Mouse (Mus musculus): ENCODE measurements around the gene Syt14.

Syt14 gene

DNA sequence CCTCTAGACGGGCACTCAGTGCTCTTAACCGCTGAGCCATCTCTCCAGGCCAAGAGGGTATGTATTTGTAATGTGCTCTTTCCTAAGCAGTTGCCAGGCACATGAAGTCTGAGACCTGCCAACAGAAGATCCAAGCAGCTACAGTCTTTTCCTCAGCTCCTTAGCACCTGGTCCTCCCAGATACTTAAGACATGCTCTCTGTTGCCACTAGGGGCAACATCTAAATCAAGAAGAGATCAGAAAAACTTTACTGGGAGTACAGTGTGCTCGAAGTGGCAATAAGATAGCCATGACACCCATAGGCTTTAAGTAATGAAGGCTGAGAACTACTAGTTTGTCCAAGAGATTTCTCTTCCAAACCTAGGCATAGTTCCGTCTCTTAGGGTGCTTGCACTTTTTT is 155.4 kb downstream of the Syt14 start:
- ATAC-seq (ENCODE audit: insufficient number of reproducible peaks, low FRiP score, low TSS enrichment) = no peak

- ATAC-seq (ENCODE audit: insufficient number of reproducible peaks, low FRiP score, low TSS enrichment) = no peak
These were observed 156.4 kb downstream of the Syt14 start for GRCm38 (mm10) chr1:192879086-192879580.

DNA sequence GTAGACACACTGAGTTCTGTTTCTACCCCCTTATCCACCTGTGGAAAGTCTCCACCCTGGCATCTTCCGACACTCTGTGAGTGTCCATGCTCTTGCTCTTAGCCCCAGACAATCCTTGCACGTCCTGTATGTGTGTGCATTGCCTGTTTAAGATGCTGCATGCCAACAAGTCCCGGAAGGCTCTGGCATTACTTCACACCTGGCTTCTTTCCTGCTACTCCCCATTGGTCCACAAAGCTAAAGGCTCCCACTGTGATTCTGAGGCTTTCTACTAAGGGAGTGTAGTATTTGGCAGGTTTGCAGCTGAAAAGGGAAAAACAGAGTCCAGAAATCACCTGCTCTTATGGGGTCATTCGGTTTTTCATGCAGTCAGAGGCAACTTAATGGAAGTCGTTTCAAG is 162.7 kb downstream of the Syt14 start:
- ATAC-seq (ENCODE audit: insufficient number of reproducible peaks, low FRiP score, low TSS enrichment) = peak; percentile 61; the same call in 1 of the 2 replicates

DNA sequence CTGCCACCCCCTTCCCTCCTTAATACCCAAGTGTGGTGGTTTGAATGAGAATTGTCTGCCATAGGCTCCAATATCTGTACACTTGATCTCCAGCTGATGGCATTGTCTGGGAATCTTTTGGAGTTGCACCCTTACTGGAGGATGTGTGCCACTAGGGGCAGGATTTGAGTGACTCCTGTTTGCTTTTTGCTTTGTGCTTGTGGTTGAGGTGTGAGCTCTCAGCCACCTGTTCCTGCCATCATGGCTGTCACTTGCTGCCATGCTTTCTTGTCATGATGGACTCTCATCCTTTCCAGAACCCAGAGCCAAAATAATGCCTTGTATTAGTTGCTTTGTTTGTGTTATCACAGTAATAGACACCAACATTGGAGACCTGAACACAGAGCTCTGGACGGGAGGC is 165.8 kb downstream of the Syt14 start:
- no peak for ATAC-seq (ENCODE audit: insufficient number of reproducible peaks, low FRiP score, low TSS enrichment)

DNA sequence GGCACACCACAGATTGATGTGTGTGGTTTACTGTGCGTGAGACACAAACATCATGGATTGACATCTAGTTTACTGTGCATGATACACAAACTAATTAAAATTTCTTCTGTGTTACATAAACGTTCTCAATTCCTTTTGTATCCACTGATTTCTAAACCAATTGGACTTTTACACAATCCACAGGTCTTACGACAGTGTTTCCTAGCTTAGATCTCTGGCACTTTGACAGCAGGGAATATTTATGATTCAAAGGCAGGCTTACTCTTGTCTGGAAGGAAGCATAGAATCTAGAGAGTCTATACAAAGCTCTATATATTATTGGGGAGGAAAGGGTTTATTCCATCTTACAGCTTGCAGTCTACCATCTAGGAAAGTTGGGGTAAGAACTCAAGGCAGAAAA is 171.1 kb downstream of the Syt14 start:
- no peak for ATAC-seq (ENCODE audit: insufficient number of reproducible peaks, low FRiP score, low TSS enrichment)

DNA sequence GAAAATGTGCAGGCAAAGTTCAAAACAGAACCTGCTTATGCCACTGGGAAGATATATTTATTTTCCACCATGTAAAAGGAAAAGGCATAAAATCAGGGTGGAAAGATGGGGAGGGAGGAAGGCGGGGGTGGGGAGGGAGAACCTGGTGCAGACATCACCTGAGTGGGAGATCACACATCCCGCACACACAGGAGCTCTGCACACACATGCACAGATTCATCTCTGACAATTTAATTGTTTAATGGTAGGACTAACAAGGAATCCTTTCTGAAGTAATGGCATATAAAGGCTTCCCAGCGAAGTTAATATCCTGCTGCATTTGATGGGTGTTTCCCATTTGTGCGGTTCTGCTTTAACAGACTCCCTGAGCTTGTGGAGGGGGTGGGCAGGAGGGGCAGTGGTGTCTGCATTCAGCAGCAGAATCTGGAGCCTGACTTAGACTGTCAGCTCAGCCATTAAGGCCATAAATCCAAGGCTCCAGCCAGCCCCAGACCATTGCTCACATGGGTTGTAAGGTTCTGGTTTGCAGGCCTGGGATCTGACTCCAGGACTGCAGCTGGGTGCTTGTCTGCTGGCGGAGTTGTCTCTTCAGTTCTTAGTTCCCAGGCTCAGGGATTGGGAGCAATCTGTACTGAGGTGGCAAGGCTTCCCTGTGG is 174.1 kb downstream of the Syt14 start:
- no peak for ATAC-seq (ENCODE audit: insufficient number of reproducible peaks, low FRiP score, low TSS enrichment)

GRCm38 (mm10) chr1:192860273-192860672 is 175.3 kb downstream of the Syt14 start:
- ATAC-seq (ENCODE audit: insufficient number of reproducible peaks, low FRiP score, low TSS enrichment) = no peak

- ATAC-seq (ENCODE audit: insufficient number of reproducible peaks, low FRiP score, low TSS enrichment) = no peak
These were observed 178.0 kb downstream of the Syt14 start for GRCm38 (mm10) chr1:192857582-192857981.

- ATAC-seq (ENCODE audit: insufficient number of reproducible peaks, low FRiP score, low TSS enrichment) = no peak
These were observed 178.6 kb downstream of the Syt14 start for GRCm38 (mm10) chr1:192856931-192857330.

DNA sequence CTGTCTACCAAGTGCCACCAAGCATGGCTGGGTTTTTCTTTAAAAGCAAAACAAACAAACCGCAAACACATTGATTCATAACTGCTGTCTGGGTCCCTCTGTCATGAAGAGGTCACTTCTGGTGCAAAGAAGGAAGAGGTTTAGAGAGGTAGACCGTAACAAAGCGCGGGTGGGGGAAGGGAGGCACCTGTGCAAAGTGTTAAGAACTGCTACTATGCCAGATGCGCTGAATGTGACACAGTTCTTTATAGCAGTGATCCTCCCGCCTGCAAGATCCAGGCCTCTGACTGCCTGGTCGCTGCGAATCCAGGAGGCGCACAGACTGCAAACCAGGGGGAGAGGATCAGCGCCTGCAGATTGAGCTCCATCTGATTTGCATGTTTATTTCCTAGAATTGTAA is 179.2 kb downstream of the Syt14 start:
- ATAC-seq (ENCODE audit: insufficient number of reproducible peaks, low FRiP score, low TSS enrichment) = no peak

DNA sequence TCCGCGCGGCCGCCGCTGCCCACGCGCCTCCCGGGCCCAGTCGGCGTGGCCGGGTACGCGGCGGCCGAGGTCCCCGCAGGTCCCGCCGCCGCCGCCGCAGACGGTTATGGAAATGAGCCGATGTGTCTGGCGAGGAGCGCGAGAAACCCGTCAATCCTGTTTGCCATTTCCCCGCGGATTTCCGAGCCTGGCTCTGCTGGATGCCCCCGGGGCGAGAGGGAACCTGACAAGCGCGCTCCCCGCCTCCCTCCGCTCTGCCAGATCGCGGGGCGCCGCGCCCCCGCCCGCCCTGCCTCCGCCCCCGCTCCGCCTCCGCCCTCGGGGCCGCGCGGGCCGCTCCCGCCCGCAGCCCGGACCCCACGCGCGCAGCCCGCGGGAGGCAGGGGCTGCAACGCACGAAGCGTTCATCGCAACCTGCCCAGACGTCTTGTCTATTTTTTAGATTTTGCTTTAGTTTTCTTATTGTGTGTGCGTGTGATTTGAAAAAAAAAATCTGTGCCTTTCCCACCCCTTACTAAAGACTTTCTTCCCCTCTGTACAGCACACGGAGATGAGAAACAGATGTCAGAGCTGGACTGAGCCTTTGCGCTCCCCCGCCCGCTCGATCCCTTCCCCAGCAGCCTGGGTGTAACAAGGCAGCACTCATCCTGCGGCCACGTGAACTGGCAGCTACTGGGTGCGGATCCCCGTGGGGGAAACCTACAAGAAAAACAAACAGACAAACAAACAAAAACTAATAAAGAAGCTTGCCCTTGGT is 179.9 kb downstream of the Syt14 start, which contains the start of gene Sertad4:
Gene Sertad4 (minus strand): TSS at position 283 of the 757 bp plus-strand sequence.
- peak; percentile 15; the same call in 1 of the 2 replicates for ATAC-seq (ENCODE audit: insufficient number of reproducible peaks, low FRiP score, low TSS enrichment)

DNA sequence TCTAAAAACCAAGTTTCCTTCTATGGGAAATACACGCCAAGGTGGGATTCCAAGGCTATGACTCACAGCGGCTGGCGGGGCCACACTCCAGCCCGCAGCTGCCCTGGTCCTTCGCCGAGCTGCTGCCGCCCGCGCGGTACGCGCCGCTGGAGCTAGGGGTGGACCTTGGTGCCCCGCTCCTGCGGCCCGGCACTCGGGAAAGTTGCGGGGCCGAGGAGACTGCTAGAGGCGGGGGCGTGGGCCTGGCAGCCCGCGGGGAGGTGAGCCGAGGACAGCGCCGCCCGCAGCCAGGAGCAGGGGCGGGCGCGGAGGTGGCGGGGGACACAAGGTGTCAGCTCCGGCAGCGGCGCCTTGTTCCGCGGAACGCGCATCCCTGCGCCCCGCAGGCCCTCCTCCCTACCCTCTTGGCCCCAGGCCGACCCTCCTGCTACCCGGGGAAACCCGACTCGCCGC is 180.7 kb downstream of the Syt14 start:
- ATAC-seq (ENCODE audit: insufficient number of reproducible peaks, low FRiP score, low TSS enrichment) = peak; percentile 33; the same call in 1 of the 2 replicates

DNA sequence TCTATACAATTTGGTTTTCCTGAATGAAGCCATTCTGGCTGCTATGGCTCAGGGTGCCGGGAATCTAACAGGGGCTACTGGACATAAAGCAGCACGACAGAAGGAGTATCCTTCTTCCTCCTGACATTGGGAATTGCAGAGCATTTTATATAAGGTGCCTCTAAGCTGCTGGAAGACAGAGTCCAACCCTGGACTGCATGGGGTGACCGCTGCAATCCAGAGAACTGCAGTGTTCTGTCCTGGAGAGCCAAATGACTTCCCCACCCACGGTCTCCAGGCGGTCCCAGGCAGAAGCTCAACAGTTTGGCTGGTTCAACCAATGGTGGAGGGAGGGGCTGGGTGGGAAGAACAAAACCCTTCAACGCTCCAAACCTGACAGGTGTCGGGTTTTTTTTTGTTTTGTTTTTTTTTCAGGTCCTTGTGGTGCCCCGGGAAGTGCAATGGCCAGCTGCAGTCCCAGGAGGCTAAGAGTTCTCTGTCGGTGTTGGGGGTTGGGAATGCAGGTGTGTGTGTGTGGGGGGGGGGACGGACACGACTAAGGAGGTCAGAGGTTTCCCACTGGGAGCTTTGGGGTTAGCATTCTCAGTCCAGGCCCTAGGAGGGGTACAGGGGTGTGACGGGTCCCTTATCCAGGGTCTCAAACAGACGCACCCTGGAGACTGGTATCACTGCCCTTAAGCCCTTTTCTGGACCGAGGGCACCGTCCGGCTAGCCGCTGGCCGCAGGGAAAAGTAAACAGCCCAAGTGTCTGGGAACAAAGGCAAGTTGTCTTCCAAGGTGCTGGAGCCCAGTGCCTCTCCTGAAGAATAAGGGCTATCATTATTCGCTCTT is 181.4 kb downstream of the Syt14 start:
- ATAC-seq (ENCODE audit: insufficient number of reproducible peaks, low FRiP score, low TSS enrichment) = no peak

- ATAC-seq (ENCODE audit: insufficient number of reproducible peaks, low FRiP score, low TSS enrichment) = no peak
These were observed 182.1 kb downstream of the Syt14 start for GRCm38 (mm10) chr1:192853429-192853828.

DNA sequence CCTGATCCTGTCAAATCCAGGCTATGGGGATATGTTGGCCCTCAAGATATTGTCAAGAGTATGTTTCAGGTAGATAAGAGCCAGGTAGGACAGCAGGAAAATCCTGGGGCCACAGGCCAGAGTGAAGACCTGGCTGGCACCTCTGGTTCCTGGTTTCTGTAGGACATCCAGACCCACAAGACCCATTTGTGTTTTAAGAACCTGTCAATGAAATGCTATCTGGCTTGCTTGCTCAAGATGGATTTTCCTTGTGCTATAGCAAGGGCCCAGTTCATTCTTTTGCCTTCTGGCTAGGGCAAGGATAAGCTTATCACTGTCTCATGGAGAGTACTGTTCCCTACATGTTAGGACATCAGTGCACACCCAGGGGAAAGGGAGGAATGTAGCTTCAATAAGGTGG is 183.5 kb downstream of the Syt14 start:
- ATAC-seq (ENCODE audit: insufficient number of reproducible peaks, low FRiP score, low TSS enrichment) = no peak

GRCm38 (mm10) chr1:192851640-192852039 is 183.9 kb downstream of the Syt14 start:
- no peak for ATAC-seq (ENCODE audit: insufficient number of reproducible peaks, low FRiP score, low TSS enrichment)

DNA sequence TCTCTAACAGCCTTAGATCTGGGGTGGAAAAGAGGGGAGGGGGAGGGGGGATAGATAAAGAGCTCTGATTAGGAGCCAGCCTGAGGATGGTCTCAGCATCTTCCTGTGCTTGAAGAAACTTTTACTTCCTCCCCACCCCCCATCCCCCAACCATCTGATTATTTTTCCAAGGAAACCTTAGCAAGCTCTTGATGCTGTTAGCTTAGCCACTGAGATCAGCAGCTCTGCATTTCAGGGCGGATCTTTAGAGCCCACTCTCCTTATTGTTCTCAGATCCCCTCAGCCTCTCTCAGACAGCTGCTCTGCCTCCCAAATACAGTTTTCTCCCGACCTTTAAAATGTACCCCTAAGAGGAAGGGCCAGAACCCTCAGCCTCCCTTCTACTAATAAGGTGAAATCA is 184.4 kb downstream of the Syt14 start:
- no peak for ATAC-seq (ENCODE audit: insufficient number of reproducible peaks, low FRiP score, low TSS enrichment)

DNA sequence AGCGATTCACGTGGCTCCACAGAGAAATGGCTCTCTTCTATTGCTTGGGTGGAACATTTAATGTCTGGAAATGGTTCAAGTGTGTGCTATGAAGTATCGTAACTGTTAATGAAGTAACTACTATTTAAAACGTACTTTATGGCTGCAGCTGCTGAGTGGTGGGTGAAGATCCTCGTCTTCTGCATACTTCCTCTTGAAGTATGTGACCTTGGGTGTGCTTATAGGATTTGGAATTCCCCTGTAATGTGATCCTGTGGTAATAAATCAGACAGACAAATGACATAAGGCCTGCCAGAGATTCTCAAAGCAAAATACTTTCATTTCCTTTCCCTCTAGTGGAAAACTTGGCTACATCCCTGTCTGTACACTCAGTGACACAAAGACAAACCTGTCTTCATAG is 186.0 kb downstream of the Syt14 start:
- ATAC-seq (ENCODE audit: insufficient number of reproducible peaks, low FRiP score, low TSS enrichment) = no peak

GRCm38 (mm10) chr1:192847254-192847653 is 188.3 kb downstream of the Syt14 start:
- ATAC-seq (ENCODE audit: insufficient number of reproducible peaks, low FRiP score, low TSS enrichment) = no peak
